Mouse (Mus musculus): Measurements from ENCODE around the gene Gpr82. TPM values are rescaled to one million over a fixed set of nuclear protein-coding genes. Genes with fewer than 3 reads are reported as not detected.

The Gpr82 gene
- polyA plus RNA-seq, 1 experiment from 2014 or later: 0.46 TPM

DNA sequence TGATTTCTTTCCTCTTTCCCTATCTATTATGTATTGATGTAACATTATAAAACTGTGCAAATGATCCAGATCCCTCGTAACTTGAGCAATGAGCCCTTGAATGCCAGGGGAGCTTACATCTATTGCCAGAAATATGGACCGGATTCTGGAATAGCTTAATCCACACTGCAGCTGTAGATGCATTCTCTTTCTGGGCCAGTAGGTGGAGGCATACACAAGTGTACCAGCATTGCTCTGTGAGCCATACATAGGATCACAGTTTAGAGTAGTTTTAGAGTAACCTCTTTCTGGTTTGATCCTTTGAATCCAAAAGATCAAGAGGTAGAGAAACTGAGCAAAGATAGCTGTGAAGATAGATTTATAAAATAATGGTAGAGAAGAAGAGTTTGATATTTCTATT is 49.0 kb downstream of the Gpr82 start:
- WGBS: 52% methylated on average over 2 of the region's 2 CpGs
- H3K36me3 ChIP-seq (replicated peaks): peaks cover 6% of the 10 kb centered on the region; the same call in 1 of the 2 replicates
- no peak overlapping the region for H3K27ac ChIP-seq
- H3K4me3 ChIP-seq: no peak overlapping the region
- H3K9me3 ChIP-seq: no peaks in the 10 kb centered on the region
- no peak for DNase-seq (ENCODE audit: extremely low spot score, low spot score)
- H3K27me3 ChIP-seq (ENCODE audit: poor library complexity, severe bottlenecking): no peaks in the 10 kb centered on the region
- H3K4me1 ChIP-seq: no peaks in the 10 kb centered on the region

Small RNAs within 50 kb of the gene (microRNA-seq; reads per million reads assigned to microRNA genes)
- not detected for gene Gm25246

Other genes starting within 250 kb of the Gpr82 start
- gene Nyx, start 195.3 kb upstream of the Gpr82 start, polyA plus RNA-seq (2016; fragmentation: Nextera tagmentation; extraction: Ambion mirVana): 0.04 and 0.06 TPM in 2 replicates
- gene Gpr34, start 29.3 kb upstream of the Gpr82 start, polyA plus RNA-seq (2016; fragmentation: Nextera tagmentation; extraction: Ambion mirVana): 0.81 and 0.95 TPM in 2 replicates
- 11.6 and 12.3 TPM in 2 replicates for gene Cask, start 190.0 kb downstream of the Gpr82 start, polyA plus RNA-seq (2016; fragmentation: Nextera tagmentation; extraction: Ambion mirVana)